Mouse (Mus musculus) ES-E14 (cell line): Measurements from ENCODE around the gene Arhgap25. TPM values are rescaled to one million over a fixed set of nuclear protein-coding genes. Genes with fewer than 3 reads are reported as not detected.

Experiments used
- DNase-seq: peaks from one replicate; pipeline ENCODE4 v3.0.0-alpha.2; 2013; ENCODE audit warnings: low read depth, low spot score
- H3K27ac ChIP-seq: 2 replicates; pipeline ENCODE4 v1.5.1; 2012; ENCODE audit warnings: low read depth, mild to moderate bottlenecking, low read length, moderate library complexity, mixed read lengths; ENCODE audit not compliant: poor library complexity, insufficient read depth, severe bottlenecking
- H3K36me3 ChIP-seq: 2 replicates; pipeline ENCODE4 v1.6.1; 2012; ENCODE audit warnings: mild to moderate bottlenecking, low read length, moderate library complexity, mixed read lengths; ENCODE audit not compliant: control insufficient read depth, poor library complexity, insufficient read depth, severe bottlenecking
- H3K4me1 ChIP-seq, 2 experiments: fragments of 150-350 bp in 1 of 2; sonication (generic) in 1 of 2; 2 replicates each; pipeline ENCODE4 v1.6.1; 2012; ENCODE audit warnings: low read length in 2 of 2, mild to moderate bottlenecking in 1 of 2, mixed read lengths in 1 of 2; ENCODE audit not compliant: control insufficient read depth in 2 of 2, insufficient read depth in 2 of 2, poor library complexity in 1 of 2
- H3K4me3 ChIP-seq, 2 experiments: fragments of 150-350 bp in 1 of 2; sonication (generic) in 1 of 2; 2 replicates each; pipeline ENCODE4 v1.5.1; 2012; ENCODE audit warnings: low read length in 2 of 2, low read depth in 1 of 2, mild to moderate bottlenecking in 1 of 2, mixed read lengths in 1 of 2; ENCODE audit not compliant: insufficient read depth in 1 of 2, poor library complexity in 1 of 2, severe bottlenecking in 1 of 2
- H3K9ac ChIP-seq: 2 replicates; pipeline ENCODE4 v1.6.1; 2012; ENCODE audit warnings: low read depth, mild to moderate bottlenecking, low read length, mixed read lengths; ENCODE audit not compliant: poor library complexity, insufficient read depth, severe bottlenecking
- H3K9me3 ChIP-seq: fragments of 150-350 bp; sonication (generic); 2 replicates; pipeline ENCODE4 v1.6.1; 2012; ENCODE audit warnings: low read depth, mild to moderate bottlenecking, low read length; ENCODE audit not compliant: control insufficient read depth, insufficient read depth
- CHD2 ChIP-seq: IDR thresholded peaks from 2 replicates; pipeline ENCODE4 v1.6.1; 2014; ENCODE audit warnings: mild to moderate bottlenecking, low read depth, low read length, inconsistent platforms
- HCFC1 ChIP-seq: IDR thresholded peaks from 2 replicates; pipeline ENCODE4 v1.6.1; 2012; ENCODE audit warnings: low read length, inconsistent platforms, borderline replicate concordance; ENCODE audit not compliant: insufficient read depth
- MAFK ChIP-seq: IDR thresholded peaks from 2 replicates; pipeline ENCODE4 v1.6.1; 2014; ENCODE audit warnings: mild to moderate bottlenecking, low read depth, low read length, inconsistent platforms; ENCODE audit not compliant: insufficient read depth
- ZC3H11A ChIP-seq: IDR thresholded peaks from 2 replicates; pipeline ENCODE4 v1.6.1; 2012; ENCODE audit warnings: low read depth, mild to moderate bottlenecking, inconsistent platforms, low read length, borderline replicate concordance
- ZNF384 ChIP-seq: IDR thresholded peaks from 2 replicates; pipeline ENCODE4 v1.6.1; 2012; ENCODE audit warnings: low read depth, low read length, inconsistent platforms
- in situ Hi-C, 2 experiments: fragments of 600-800 bp; cut with MboI; formaldehyde crosslinking; loops; one replicate each; pipeline ENCODE4 v1.15.1; 2025; ENCODE audit warnings: low sequenced_read_pairs in 2 of 2, inconsistent platforms in 1 of 2; ENCODE audit not compliant: unreplicated experiment in 2 of 2
- total RNA-seq: library from RNA; depleted of rRNA; stranded (reverse); fragments of 300-350 nt; gene quantifications from 2 replicates; pipeline ENCODE4 v1.2.3, GENCODE M21; 2012

Gene Arhgap25
- total RNA-seq, 1 experiment = 0.13 TPM

- Histone ChIP-seq H3K4me3 (no peak overlapping the region), H3K9me3 (no peaks in the 10 kb centered on the region), H3K4me1 (no peaks in the 10 kb centered on the region), H3K36me3 (no peaks in the 10 kb centered on the region), H3K27ac (no peak overlapping the region), H3K9ac (no peak overlapping the region)
- no peak for DNase-seq
- TF ChIP-seq ZNF384 (no peak), MAFK (no peak), HCFC1 (no peak), CHD2 (no peak), ZC3H11A (no peak)
- in situ Hi-C loops = loop anchor here in 1 of 2 experiments (10.0 kb wide), 1 partner anchor 115 kb away; no protein-coding TSS in a partner anchor
Observed at GRCm38 (mm10) chr6:87509806-87510205, 23.3 kb downstream of the Arhgap25 start.

GRCm38 (mm10) chr6:87504875-87505274 lies 28.2 kb downstream of the Arhgap25 start:
- Histone ChIP-seq H3K9ac (no peak overlapping the region), H3K27ac (no peak overlapping the region), H3K36me3 (no peaks in the 10 kb centered on the region), H3K4me1 (no peaks in the 10 kb centered on the region), H3K9me3 (no peaks in the 10 kb centered on the region), H3K4me3 (no peak overlapping the region)
- TF ChIP-seq MAFK (peak; percentile 79), HCFC1 (no peak)
- in situ Hi-C loops = no loop called here
- no peak for DNase-seq

- TF ChIP-seq ZC3H11A = no peak
- no peak for TF ChIP-seq MAFK
- TF ChIP-seq CHD2 = no peak
- TF ChIP-seq ZNF384 = no peak
- no peak for TF ChIP-seq HCFC1
- H3K36me3 ChIP-seq = no peaks in the 10 kb centered on the region
- H3K27ac ChIP-seq = no peak overlapping the region
- H3K4me3 ChIP-seq = no peak overlapping the region
- in situ Hi-C loops = no loop called here
- H3K9me3 ChIP-seq = no peaks in the 10 kb centered on the region
- H3K9ac ChIP-seq = no peak overlapping the region
- DNase-seq = no peak
- H3K4me1 ChIP-seq = no peaks in the 10 kb centered on the region
Observed at GRCm38 (mm10) chr6:87503976-87504375, 29.1 kb downstream of the Arhgap25 start.

GRCm38 (mm10) chr6:87503536-87503935 lies 29.5 kb downstream of the Arhgap25 start:
- in situ Hi-C loops = no loop called here
- Histone ChIP-seq H3K36me3 (no peaks in the 10 kb centered on the region), H3K4me1 (no peaks in the 10 kb centered on the region), H3K27ac (no peak overlapping the region), H3K9ac (no peak overlapping the region), H3K4me3 (no peak overlapping the region), H3K9me3 (no peaks in the 10 kb centered on the region)
- TF ChIP-seq ZC3H11A (no peak), MAFK (no peak), HCFC1 (no peak)
- no peak for DNase-seq

GRCm38 (mm10) chr6:87502831-87503286 lies 30.2 kb downstream of the Arhgap25 start:
- in situ Hi-C loops = no loop called here
- Histone ChIP-seq H3K4me3 (no peak overlapping the region), H3K9ac (no peak overlapping the region), H3K9me3 (no peaks in the 10 kb centered on the region), H3K36me3 (no peaks in the 10 kb centered on the region), H3K4me1 (no peaks in the 10 kb centered on the region), H3K27ac (no peak overlapping the region)
- DNase-seq = no peak
- TF ChIP-seq ZNF384 = no peak
